Mouse (Mus musculus): Measurements from ENCODE around the gene Myo15b. TPM values are rescaled to one million over a fixed set of nuclear protein-coding genes. Genes with fewer than 3 reads are reported as not detected.

Gene Myo15b
- polyA plus RNA-seq, 1 experiment from 2014 or later, result 168 TPM

- 45% methylated on average over 4 of the region's 4 CpGs for WGBS
- Histone ChIP-seq H3K27me3 (replicated peaks; ENCODE audit: control insufficient read depth, insufficient read depth, low read length) (no peaks in the 10 kb centered on the region), H3K4me1 (ENCODE audit: control insufficient read depth, insufficient read depth, low read length) (peaks cover 62% of the 10 kb centered on the region), H3K9ac (ENCODE audit: low read depth, low read length) (peak overlapping the region; percentile 10; the same call in 1 of the 2 replicates), H3K4me2 (ENCODE audit: low read depth, low read length) (no peak overlapping the region), H3K27ac (ENCODE audit: low read length) (no peak overlapping the region), H3K4me3 (ENCODE audit: low read length) (no peak overlapping the region), H3K9me3 (ENCODE audit: control insufficient read depth, low read length) (no peaks in the 10 kb centered on the region), H3K36me3 (ENCODE audit: control insufficient read depth, insufficient read depth, low read length) (no peaks in the 10 kb centered on the region)
- ATAC-seq, result no peak
These were observed 29.2 kb upstream of the Myo15b start for GRCm38 (mm10) chr11:115829036-115829435.

GRCm38 (mm10) chr11:115830550-115831325 is 27.5 kb upstream of the Myo15b start:
- H3K4me1 ChIP-seq (ENCODE audit: control insufficient read depth, insufficient read depth, low read length), result peaks cover 79% of the 10 kb centered on the region
- WGBS, result 31% methylated on average over 25 of the region's 25 CpGs
- no peak for ATAC-seq

GRCm38 (mm10) chr11:115831518-115831917 is 26.7 kb upstream of the Myo15b start:
- no peaks in the 10 kb centered on the region for H3K9me3 ChIP-seq (ENCODE audit: control insufficient read depth, low read length)
- no peak overlapping the region for H3K4me3 ChIP-seq (ENCODE audit: low read length)
- peaks cover 86% of the 10 kb centered on the region for H3K4me1 ChIP-seq (ENCODE audit: control insufficient read depth, insufficient read depth, low read length)
- 42% methylated on average over 3 of the region's 3 CpGs for WGBS
- no peak for ATAC-seq
- H3K9ac ChIP-seq (ENCODE audit: low read depth, low read length), result 0 out of 2 replicates have a peak overlapping the region, but pooled peaks have one; percentile 18
- H3K27ac ChIP-seq (ENCODE audit: low read length), result peak overlapping the region; percentile 43
- peak overlapping the region; percentile 10; the same call in 1 of the 2 replicates for H3K4me2 ChIP-seq (ENCODE audit: low read depth, low read length)
- H3K27me3 ChIP-seq (replicated peaks; ENCODE audit: control insufficient read depth, insufficient read depth, low read length), result no peaks in the 10 kb centered on the region
- H3K36me3 ChIP-seq (ENCODE audit: control insufficient read depth, insufficient read depth, low read length), result no peaks in the 10 kb centered on the region

More at GRCm38 (mm10) chr11:115830550-115831325, 27.5 kb upstream of the Myo15b start:
- Histone ChIP-seq H3K27me3 (replicated peaks; ENCODE audit: control insufficient read depth, insufficient read depth, low read length) (no peaks in the 10 kb centered on the region), H3K4me2 (ENCODE audit: low read depth, low read length) (peak overlapping the region; percentile 32), H3K27ac (ENCODE audit: low read length) (0 out of 2 replicates have a peak overlapping the region, but pooled peaks have one; percentile 27), H3K9ac (ENCODE audit: low read depth, low read length) (peak overlapping the region; percentile 35), H3K36me3 (ENCODE audit: control insufficient read depth, insufficient read depth, low read length) (no peaks in the 10 kb centered on the region), H3K9me3 (ENCODE audit: control insufficient read depth, low read length) (no peaks in the 10 kb centered on the region), H3K4me3 (ENCODE audit: low read length) (peak overlapping the region; percentile 13)

DNA sequence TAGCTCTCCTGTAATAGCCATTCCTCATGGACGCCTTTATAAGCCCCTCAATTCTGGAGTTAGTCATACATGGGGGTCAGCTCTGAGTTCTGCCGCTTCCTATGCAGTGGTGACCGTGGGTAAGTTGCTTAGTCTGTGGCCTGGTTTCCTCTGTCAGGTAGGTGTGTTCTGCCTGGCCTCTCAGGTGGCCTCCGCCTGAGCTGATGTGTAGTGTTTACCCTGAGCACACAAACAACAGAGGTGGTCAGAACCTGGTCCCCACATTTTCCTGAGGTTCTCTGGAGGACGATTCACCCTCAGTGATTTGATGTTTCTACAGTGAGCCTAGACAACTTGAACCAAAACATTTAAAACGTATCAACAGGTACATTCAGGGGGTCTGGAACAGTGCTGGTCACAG is 26.1 kb upstream of the Myo15b start:
- peak overlapping the region; percentile 30; the same call in 1 of the 2 replicates for H3K4me2 ChIP-seq (ENCODE audit: low read depth, low read length)
- H3K27me3 ChIP-seq (replicated peaks; ENCODE audit: control insufficient read depth, insufficient read depth, low read length), result no peaks in the 10 kb centered on the region
- no peak overlapping the region for H3K4me3 ChIP-seq (ENCODE audit: low read length)
- no peak for ATAC-seq
- 48% methylated on average over 6 of the region's 6 CpGs for WGBS
- H3K27ac ChIP-seq (ENCODE audit: low read length), result peak overlapping the region; percentile 47
- H3K9ac ChIP-seq (ENCODE audit: low read depth, low read length), result peak overlapping the region; percentile 38; the same call in 1 of the 2 replicates
- peaks cover 89% of the 10 kb centered on the region for H3K4me1 ChIP-seq (ENCODE audit: control insufficient read depth, insufficient read depth, low read length)
- H3K36me3 ChIP-seq (ENCODE audit: control insufficient read depth, insufficient read depth, low read length), result no peaks in the 10 kb centered on the region
- H3K9me3 ChIP-seq (ENCODE audit: control insufficient read depth, low read length), result no peaks in the 10 kb centered on the region

DNA sequence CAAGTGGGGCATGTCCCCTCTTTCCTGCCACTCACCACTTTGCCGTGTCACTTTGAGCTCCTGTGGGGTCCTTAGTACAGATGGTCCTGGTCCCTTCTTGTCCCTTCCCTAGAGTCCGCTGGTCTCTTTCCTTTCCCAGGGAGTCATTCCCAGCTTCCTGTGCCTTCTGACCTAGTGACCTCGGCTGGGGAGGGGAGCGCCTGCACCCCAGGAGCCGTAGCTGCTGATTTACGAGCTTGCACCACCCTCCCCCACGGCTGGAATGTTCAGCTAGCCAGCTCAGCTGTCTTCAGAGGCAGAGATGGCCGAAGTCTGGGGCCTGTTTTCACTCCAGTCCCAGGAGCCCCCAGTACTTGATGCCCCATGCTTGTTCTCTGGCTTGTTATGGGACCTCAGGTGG is 25.7 kb upstream of the Myo15b start:
- Histone ChIP-seq H3K9me3 (ENCODE audit: control insufficient read depth, low read length) (no peaks in the 10 kb centered on the region), H3K27me3 (replicated peaks; ENCODE audit: control insufficient read depth, insufficient read depth, low read length) (no peaks in the 10 kb centered on the region), H3K4me3 (ENCODE audit: low read length) (no peak overlapping the region), H3K4me1 (ENCODE audit: control insufficient read depth, insufficient read depth, low read length) (peaks cover 89% of the 10 kb centered on the region), H3K36me3 (ENCODE audit: control insufficient read depth, insufficient read depth, low read length) (no peaks in the 10 kb centered on the region), H3K27ac (ENCODE audit: low read length) (peak overlapping the region; percentile 47), H3K4me2 (ENCODE audit: low read depth, low read length) (peak overlapping the region; percentile 30), H3K9ac (ENCODE audit: low read depth, low read length) (peak overlapping the region; percentile 38)
- ATAC-seq, result peak; percentile 43
- 13% methylated on average over 8 of the region's 8 CpGs for WGBS

- Histone ChIP-seq H3K9ac (ENCODE audit: low read depth, low read length) (peak overlapping the region; percentile 38), H3K4me3 (ENCODE audit: low read length) (no peak overlapping the region), H3K27me3 (replicated peaks; ENCODE audit: control insufficient read depth, insufficient read depth, low read length) (no peaks in the 10 kb centered on the region), H3K36me3 (ENCODE audit: control insufficient read depth, insufficient read depth, low read length) (no peaks in the 10 kb centered on the region), H3K4me1 (ENCODE audit: control insufficient read depth, insufficient read depth, low read length) (peaks cover 91% of the 10 kb centered on the region), H3K9me3 (ENCODE audit: control insufficient read depth, low read length) (no peaks in the 10 kb centered on the region), H3K4me2 (ENCODE audit: low read depth, low read length) (peak overlapping the region; percentile 30), H3K27ac (ENCODE audit: low read length) (peak overlapping the region; percentile 47)
- 18% methylated on average over 8 of the region's 8 CpGs for WGBS
- peak; percentile 30; the same call in 1 of the 2 replicates for ATAC-seq
These were observed 25.1 kb upstream of the Myo15b start for GRCm38 (mm10) chr11:115833021-115833513.

DNA sequence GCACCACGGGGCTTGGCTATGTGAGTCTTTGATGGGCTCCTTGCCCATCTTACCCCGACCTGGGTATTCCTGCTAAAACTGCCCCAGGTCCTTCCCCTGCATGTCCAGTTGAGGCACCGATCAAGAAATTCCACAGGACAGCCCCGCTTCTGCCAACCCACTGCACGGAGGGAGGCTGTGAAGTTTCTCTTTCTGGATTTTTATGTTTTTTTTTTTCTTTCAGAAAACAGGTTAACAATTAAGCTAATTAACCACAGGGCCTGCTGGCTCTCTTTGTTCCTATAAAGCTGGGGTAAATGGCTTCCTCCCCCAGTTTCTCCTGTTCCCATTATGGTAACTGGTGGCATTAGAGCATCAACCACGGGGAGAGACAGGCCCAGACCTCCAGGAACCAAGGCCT is 24.2 kb upstream of the Myo15b start:
- 57% methylated on average over 6 of the region's 6 CpGs for WGBS
- H3K9ac ChIP-seq (ENCODE audit: low read depth, low read length), result 0 out of 2 replicates have a peak overlapping the region, but pooled peaks have one; percentile 15
- no peak overlapping the region for H3K4me3 ChIP-seq (ENCODE audit: low read length)
- peak overlapping the region; percentile 34; the same call in 1 of the 2 replicates for H3K27ac ChIP-seq (ENCODE audit: low read length)
- no peak overlapping the region for H3K4me2 ChIP-seq (ENCODE audit: low read depth, low read length)
- ATAC-seq, result no peak
- no peaks in the 10 kb centered on the region for H3K27me3 ChIP-seq (replicated peaks; ENCODE audit: control insufficient read depth, insufficient read depth, low read length)
- H3K9me3 ChIP-seq (ENCODE audit: control insufficient read depth, low read length), result no peaks in the 10 kb centered on the region
- H3K4me1 ChIP-seq (ENCODE audit: control insufficient read depth, insufficient read depth, low read length), result peaks cover 94% of the 10 kb centered on the region
- no peaks in the 10 kb centered on the region for H3K36me3 ChIP-seq (ENCODE audit: control insufficient read depth, insufficient read depth, low read length)

- no peaks in the 10 kb centered on the region for H3K9me3 ChIP-seq (ENCODE audit: control insufficient read depth, low read length)
- WGBS, result 41% methylated on average over 11 of the region's 11 CpGs
- no peak overlapping the region; the same call in 1 of the 2 replicates for H3K4me3 ChIP-seq (ENCODE audit: low read length)
- peak overlapping the region; percentile 21; the same call in 1 of the 2 replicates for H3K4me2 ChIP-seq (ENCODE audit: low read depth, low read length)
- peak overlapping the region; percentile 77 for H3K27ac ChIP-seq (ENCODE audit: low read length)
- H3K36me3 ChIP-seq (ENCODE audit: control insufficient read depth, insufficient read depth, low read length), result no peaks in the 10 kb centered on the region
- peak overlapping the region; percentile 34 for H3K9ac ChIP-seq (ENCODE audit: low read depth, low read length)
- peak; percentile 31 for ATAC-seq
- peaks cover 89% of the 10 kb centered on the region for H3K4me1 ChIP-seq (ENCODE audit: control insufficient read depth, insufficient read depth, low read length)
- H3K27me3 ChIP-seq (replicated peaks; ENCODE audit: control insufficient read depth, insufficient read depth, low read length), result no peaks in the 10 kb centered on the region
These were observed 21.4 kb upstream of the Myo15b start for GRCm38 (mm10) chr11:115836656-115837395.
